Mouse (Mus musculus) retina, adult 2 months (tissue): ENCODE results near the gene Klf13.

ENCODE experiments used
- DNase-seq: peaks from one replicate; pipeline ENCODE4 v3.0.0-alpha.2; 2012; ENCODE audit warnings: low read depth, low spot score

Klf13 gene

DNA sequence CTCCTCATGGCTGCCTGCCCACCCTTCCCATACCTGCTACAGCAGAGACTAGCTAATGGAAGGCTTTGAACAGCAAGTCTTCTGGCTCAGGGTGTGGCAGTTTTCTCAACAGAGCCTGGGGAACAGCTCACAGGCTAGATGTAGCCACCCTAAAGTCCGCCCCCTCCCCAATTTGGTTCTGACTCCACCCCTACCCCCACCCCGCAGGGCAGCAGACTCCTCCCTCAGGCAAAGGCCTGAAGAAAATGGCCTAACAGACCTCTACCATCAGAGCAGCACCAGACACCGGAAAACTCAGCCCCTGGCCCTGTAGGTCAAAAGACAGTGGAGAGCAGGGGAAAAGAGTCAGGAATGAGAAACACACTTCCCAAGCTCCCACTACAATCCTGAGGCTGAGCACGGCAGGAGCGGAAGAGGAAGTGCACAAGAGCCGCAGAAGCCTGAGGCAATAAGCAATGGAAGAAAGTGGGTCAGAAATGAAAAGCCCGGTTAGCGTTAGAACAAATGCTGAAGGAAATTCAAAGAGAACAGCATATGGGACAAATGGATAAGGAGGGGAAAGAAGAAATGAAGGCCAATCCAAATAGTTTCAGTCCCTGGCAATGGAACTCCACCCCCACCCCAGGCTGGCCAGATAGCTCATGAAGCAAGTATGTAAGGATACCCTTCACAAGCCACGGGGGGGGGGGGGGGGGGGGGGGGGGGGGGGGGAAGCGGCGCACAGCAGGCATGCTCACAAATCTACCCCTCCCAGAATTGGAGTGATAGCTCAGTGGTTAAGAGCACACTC, 30.0 kb downstream of the Klf13 start:
- DNase-seq, result no peak

DNA sequence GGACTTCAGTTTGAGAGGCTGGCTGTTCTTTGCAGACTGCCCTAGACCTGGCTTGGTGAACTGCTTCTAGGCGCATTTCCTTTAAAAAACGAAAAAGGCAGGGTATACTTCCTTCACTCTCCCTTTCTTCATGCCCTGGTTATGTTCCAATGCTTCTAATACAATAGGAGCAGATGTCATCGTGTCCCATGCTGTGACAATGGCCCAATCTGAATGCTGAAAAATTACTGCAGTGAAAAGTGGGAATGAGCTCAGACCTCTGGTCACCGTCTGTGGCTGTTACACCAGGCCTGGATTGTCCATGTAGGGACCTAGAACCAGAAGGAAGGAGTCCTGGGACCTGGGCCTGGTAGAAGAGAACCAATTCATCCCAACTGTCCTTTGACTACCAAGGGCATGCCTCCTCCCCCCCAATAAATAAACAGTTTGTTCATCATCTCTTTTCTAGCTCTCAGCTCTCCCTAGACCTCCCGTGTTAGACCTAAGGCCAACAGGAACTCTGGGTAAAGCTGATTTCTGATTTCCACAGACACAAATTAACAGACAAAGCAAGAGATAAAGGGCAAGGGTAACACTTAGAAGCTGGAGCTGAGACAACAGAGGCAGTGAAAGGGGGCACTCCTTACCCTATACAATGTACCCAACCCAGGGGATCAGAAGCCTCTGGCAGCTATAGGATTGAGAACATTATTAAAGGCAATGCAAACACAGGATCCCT, 30.8 kb downstream of the Klf13 start:
- no peak for DNase-seq

DNA sequence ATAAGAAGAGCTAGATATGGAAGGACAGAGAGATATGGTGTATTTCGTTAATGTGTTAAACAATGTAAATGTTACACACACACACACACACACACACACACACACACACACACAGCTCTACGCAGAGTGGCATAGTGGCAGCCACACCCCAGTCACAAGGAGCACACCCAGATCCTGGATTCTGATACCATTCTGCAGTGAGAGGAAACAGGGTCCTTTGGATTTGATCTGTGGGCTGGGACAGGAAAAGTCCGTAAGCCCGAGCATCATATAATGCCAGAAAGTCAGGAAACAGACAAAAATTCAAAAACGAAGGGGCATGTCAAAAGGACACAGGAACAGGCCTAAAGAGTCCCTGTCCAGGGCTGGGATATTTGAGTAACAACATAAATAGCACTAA, 33.1 kb downstream of the Klf13 start:
- DNase-seq, result no peak

DNA sequence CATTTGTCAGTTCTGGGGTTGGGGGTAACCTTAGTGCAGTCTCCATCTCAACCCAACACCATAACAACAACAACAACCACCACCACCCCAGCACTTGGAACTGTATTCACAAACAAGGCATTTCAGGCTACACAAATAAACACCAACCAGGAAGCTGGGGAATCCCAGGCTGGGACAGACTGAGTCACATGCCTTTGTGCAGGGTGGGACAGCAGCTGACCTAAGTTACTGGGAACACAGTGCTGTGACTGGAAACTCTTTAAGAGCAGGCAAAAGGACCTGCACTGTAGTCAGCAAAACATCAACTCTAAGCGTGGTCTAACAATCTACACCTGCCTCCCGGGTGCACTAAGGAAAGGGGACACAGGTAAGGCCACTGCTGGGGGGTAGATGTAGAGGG, 33.5 kb downstream of the Klf13 start:
- DNase-seq, result no peak

DNA sequence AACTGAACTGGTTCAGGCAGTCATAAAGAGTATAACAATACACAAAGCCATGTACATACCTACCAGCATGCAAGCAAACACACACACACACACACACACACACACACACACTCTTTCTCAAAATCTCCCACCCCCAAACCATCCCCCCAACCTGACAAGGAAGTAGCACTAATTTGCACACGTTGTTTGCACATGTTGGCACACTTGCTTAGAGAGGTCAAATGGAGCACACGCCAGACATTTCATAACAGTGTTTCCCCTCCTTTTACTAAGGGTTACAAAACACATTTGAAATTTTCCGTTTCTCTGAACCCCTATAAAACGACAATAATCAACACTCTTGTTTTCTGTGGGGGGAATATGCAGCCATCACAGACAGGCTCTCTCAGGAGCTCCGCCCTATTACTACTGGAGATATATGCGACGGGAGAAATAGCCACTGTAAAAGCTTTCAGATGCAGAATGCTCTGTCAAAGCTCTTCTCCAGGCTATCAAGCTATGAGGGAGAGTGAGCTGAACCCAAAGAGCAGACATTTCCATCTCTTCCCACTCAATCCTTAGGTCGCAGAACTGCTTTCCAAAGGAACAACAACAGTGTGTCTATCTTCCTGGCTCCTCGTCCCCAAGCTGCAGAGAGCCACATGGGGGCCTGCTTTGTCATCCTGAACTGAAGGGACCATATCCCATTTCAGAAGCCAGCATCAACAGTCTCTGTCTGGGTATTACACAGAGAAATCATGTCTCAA, 34.9 kb downstream of the Klf13 start:
- no peak for DNase-seq

DNA sequence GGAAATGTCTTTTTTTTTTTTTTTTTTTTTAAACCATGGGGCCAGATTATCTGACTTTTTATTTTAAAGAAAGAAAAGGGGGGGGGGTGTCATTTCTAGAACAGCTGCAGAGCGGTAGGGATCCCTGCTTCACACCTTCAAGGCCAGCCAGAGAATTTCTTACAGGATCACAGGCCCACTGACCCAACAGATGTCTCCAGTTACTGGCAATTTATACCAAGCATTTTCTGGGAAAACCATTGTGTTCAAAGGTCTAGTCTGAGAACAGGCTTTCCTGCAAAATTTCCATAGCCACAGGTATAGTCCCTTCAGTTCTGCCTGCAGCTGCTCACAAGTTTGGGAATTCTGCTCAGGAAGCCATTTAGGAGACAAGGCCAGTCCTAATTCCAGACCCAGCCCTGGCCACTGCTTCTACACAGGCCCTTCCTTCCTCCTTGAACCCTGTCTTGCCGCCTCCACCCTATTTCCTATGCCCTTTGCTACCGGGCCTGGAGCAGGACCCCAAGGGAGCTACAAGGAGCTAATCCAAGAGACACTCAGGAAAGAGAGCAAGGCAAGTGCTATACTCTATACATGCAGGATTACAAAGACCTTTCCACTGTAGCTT, 36.0 kb downstream of the Klf13 start:
- DNase-seq, result no peak

DNA sequence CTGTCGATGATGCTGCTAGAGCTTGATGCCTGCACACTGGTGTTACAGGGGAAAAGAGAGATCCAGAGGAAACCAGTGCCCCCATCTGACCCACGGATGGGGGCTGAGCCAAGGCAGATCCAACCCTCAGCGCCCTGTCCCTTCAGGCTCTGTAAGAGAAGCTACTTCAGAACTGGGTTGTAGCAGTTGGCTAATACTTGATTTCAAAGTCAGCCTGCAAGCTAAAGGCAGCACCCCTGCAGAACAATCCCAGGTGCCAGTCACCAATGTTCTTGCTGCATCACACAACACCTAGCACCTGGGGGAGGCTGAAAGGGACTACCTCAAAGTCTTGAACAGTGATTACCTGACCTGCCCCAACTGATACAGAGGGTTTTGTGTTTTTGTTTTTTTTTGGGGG, 36.8 kb downstream of the Klf13 start:
- DNase-seq, result no peak

DNA sequence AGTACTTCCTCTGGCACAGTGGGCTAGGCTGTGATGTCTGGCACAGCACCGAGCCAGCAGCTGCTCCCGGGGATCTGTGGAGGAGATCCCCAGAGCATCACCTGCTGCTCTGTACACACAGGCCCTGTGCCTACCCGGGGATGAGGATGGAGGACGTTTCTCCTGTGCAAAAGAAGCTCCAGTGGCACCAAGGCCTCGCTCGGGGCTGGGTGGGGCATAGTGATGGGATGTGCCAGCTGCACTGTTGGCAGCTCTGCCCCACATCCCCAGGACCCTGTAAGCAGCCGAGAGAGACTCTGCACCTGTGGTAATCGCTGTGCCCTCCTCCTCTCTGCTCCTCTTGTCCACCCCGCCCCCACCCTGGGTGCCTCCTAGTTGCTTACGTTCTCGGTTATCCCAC, 37.4 kb downstream of the Klf13 start:
- no peak for DNase-seq

DNA sequence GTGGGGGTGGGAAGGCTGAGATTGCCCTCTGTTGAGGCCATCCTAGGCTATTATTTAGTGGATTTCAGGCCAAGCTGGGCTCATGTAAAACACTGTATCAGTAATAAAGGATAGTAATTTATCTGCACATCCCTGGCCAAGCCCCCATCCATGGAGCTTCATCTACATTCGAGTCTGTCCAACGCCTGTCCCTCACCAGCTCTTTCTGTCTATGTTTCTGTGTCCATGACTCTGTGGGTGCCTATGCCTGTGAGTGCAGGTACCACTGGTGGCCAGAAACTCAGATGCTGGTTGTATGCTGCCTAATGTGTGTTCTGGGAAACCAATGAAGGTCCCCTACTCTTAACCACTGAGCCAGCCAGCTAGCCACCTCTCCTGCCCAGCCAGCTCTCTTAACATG, 38.3 kb downstream of the Klf13 start:
- no peak for DNase-seq

DNA sequence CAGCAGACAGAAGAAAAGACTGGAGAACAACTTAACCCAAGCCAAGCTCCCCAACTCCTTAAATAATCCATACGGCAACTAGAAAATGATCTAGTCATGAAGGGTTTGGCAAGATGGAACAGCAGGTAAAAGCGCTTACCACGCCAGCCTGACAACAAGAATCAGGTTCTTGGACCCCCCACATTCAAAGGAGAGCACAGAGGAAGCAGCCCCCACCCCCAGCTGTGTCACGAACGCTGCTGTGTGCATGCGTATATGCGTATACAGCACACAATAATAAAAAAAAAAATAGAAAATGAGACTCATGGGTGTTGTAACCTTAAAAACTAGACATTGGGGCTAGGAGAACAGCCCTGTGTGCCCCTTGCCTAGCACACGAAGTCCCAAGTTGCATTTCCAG, 38.8 kb downstream of the Klf13 start:
- no peak for DNase-seq

DNA sequence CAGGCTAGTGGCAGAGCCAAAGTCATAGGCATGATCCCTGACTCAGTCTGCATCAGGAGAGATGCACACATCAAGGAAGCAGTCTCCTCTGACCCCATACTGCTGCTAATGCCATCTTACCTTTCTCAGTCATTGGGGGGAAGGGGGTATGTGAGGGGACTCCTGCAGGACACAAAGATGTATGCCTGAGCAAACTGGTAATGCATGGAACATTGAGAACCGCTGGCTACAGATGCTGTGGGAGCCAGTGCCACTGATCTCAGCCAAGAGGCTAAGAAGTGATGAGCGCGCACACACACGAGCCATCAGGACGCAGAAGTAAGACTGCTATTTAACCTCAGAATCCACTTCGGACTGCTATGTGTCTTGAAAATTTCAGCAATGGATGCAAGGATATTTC, 40.5 kb downstream of the Klf13 start:
- no peak for DNase-seq

DNA sequence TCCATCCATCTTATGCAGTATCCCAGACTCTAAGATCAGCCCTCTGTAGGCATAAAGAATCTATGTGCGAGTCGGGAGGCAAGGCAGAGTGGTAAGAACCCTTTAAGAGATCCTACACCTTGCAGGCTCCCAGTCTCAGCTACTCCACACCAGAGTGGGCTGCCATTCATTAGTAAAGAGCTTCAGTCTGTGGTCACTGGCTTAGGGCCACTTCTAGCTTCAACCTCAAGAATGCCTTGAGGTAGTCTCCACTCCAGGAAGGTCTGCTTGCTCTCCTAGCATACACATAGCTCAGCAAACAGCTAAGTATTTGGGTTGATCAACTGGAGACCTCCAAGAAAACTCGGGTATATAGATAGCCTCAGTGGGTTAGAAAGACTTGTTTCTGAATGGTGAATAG, 41.1 kb downstream of the Klf13 start:
- no peak for DNase-seq

DNA sequence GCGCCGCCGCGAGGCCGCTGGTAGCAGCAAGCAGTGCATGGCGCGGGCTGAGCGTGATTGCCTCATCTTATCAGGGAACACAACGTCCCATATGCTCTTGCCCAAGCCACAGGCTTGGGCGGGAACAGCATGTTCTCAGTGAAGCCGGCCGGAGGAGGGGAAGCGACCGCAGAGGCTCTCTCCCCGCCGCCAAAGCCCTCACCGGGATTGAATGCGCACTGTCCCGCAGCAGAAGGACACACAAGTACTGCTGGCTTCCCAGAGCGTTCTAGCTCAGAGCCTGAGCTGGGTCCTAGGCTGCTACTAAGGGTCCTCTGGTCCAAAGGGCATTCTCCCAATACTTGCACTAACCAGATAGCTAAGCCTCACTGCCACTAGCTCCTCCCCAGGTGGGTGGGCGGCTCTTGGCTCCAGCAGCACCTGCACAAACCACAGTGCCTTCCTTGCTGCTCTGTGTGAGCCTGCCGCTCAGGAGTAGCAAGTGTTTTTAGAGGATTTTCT, 41.7 kb downstream of the Klf13 start:
- peak; percentile 52 for DNase-seq

DNA sequence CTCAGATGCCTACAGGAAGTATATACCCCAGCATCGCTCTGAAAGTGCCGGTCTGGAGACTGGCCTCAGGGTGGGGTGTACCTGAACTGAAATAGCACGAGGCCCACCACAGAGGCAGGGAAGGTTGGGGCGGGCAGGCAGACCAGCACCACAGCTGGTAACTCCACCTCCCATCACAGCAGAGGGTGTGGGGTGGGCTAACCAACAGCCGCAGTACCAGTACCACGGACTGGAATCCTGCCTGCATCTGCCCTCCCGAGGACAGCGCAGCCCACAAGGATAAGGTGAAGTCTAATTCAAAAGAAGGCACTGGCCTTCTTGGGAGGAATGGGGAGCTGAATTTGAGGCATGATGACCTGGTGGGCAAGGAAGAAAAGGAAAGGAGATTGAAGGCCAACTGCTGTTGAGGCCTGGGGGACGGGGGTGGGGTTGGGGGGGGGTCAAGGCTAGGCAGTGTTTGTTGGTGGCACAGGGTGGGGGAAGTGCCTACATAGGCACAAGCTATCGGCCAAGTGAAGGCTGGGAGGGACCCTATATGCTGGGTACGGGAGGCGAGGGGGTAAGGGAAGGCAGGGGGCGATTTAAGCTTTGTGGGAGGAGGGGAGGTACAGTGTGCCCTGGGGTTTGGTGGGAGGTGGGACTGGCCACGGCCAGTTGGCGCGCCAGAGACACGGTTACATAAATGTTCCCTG, 42.3 kb downstream of the Klf13 start:
- no peak for DNase-seq

DNA sequence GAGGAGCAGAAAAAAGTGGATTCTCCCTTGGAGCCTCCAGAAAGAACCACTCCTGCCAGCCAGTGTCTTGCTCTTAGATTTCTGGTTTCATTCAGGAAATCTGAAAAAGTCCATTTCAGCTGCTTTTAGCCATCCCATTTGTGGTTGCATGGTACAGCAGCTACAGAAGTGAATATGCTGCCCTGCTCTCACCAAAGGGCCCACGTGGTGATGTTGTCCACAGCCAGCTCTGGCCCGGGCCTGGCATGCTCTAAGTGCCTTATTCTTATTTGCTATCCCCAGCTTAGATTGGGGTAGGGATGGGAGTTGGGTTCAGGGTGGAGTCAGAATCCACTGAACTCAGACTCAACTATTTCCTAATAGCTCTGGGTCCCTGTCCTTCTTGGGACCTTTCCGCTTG, 43.5 kb downstream of the Klf13 start:
- no peak for DNase-seq

DNA sequence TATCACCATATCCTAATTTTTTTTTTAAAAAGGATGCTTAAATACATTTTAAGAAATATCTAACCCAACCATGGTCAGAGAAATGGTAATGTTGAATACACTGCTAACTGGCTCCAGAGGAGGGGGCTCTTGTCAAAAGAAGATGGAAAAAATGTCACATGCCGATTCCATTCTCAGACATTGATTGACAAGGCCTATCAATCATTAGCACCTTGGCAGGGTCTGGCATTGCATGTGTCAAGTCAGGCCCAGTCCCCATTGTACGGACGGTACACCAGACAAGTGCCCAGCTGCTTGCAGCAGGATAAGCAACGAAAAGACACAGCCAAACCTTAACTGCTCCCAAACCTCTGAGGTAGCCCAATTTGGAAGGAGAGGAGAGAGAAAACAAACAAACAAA, 44.1 kb downstream of the Klf13 start:
- DNase-seq, result no peak

DNA sequence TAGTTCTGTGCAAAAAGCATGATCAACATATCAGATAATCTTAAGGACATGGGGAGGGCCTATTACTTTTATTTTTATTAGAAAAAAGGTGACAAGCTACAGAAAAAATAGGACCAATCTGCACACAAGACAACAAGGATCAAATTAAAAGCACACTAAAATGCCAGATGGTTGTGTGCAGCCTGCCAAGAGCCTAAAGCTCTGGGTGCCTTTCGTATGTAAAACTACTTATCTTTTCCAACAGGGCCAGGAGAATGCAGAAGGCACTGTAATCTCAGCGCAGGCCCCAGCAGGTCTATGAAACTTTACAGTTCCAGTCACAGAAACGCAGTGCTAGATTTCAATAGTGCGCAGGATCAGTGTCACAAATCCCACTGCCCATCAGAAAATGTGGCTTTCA, 45.0 kb downstream of the Klf13 start:
- DNase-seq, result no peak

DNA sequence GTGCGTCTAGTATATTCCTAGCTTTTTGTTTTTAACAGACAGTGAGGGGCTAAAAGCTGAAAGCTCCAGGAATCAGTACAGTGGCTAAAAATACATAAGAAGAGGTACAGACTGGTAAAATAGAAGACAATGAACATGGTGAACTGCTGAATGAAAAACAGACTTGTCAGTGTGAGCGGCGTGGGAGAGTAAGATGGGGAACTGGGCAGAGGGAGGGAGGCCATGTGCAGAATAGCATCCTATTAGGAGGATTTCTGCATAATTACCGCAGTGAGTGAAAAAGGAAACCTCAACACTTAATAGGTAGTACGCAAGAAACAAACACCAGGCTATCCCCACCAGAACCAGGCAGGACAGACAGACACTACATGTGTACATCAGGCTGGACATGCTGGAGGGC, 45.5 kb downstream of the Klf13 start:
- no peak for DNase-seq

DNA sequence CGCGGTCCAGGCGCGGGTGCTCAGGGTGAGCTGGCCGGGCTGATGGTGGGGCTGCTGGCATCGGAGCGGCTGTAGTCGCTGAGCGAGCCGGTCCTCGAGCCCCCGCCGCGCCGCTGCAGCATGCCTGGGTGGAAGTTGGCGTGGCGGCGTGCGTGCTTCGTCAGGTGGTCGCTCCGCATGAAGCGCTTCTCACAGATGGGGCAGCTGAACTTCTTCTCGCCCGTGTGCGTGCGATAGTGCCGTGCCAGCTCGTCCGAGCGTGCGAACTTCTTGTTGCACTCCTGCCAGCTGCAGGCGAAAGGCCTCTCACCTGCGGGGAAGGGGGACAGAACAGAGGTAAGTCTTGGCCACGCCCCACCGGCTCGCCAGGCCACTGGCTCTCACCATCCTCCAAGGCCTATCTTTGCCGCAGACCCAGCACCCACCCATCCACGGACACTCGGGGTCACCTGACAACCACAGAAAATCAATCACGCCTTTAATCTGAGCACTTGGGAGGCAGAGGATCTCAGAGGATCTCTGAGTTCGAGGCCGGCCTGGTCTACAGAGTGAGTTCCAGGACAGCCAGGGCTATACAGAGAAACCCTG, 47.1 kb downstream of the Klf13 start:
- DNase-seq, result no peak

DNA sequence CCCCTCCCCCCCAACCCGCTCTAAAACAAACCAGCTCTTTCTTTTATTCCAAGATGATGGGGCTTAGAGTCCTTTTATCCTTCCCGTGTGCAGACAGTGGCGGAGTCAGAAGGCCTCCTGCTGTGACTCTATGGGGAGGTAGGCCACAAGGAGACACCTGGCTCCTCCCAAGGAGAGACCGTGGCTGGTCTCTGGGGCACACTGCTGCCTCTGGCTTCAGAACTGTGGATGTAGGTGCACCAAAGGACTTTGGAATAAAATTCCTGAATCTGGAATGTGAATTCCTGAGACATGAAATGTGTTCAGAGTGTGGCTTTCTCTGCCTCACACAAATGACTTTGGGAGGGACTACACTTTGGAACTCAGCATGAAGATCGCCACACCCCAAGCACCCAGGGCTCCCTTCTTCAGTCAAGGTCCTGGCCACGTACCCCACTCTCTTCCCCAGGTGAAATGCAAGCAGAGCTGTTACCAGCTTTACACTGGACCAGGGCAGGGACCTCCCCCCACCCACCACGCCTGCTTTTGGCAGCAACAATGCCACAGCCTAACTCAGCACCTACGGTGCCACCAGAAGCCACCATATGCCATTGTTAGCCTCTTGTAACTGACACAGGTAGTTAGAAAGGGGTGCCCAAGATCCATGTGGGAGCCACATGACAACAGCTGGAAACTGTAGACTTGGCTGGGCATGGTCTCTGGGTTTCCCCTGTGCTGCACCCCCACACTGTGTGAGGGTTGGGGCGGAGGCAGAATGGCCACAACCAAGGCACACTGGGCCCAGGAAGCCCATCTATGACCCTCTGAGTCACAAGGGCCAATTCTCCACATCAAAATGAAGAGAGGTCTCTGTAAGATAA, 49.4 kb downstream of the Klf13 start:
- no peak for DNase-seq
